ENCODE assay signal across 7 mouse cellular contexts in genomic region chr7:129256621-129257373, GRCm38 (mm10). TPM values are rescaled to one million over a fixed set of nuclear protein-coding genes. Genes with fewer than 3 reads are reported as not detected.
A peak's percentile ranks its signal among the peaks of the same experiment; 100 is the strongest.
DNase-seq lines count a peak whose midpoint lies in the region; ATAC-seq lines count a peak whose summit lies in the region.

Gene Plpp4 (plus strand): TSS chr7:129257031.

- peak within 1 kb of the TSS; percentile 86 for H3K4me2 ChIP-seq in embryonic facial prominence, embryonic 15.5 days (replicated peaks)
- H3K4me2 ChIP-seq in neural tube, embryonic 11.5 days (ENCODE audit: low read depth): peak within 1 kb of the TSS; percentile 77

- peak within 1 kb of the TSS; percentile 42 for H3K4me3 ChIP-seq in embryonic facial prominence, embryonic 15.5 days (replicated peaks)
- peak within 1 kb of the TSS; percentile 44 for H3K4me3 ChIP-seq in neural tube, embryonic 11.5 days (ENCODE audit: low read depth, low read length)

- ATAC-seq in embryonic facial prominence, embryonic 15.5 days (ENCODE audit: insufficient number of reproducible peaks, low FRiP score, low TSS enrichment, low read depth): no peak; the same call in 1 of the 2 replicates
- peak; percentile 67; the same call in 1 of the 2 replicates for ATAC-seq in neural tube, embryonic 11.5 days (ENCODE audit: insufficient read depth, low FRiP score, low TSS enrichment)

- under 1% methylated on average over 65 of the region's 66 CpGs for WGBS in embryonic facial prominence, embryonic 15.5 days
- WGBS in neural tube, embryonic 11.5 days: under 1% methylated on average over 49 of the region's 66 CpGs

- intact Hi-C loops in heart, postnatal 36 days (cut with DNase I): no loop called here
- intact Hi-C loops in left cerebral cortex, postnatal 36 days (cut with DNase I): loop anchor here (2.0 kb wide), 1 partner anchor 50 kb away; no protein-coding TSS in a partner anchor

- no peaks in the 10 kb centered on the region for H3K36me3 ChIP-seq in embryonic facial prominence, embryonic 15.5 days
- no peaks in the 10 kb centered on the region for H3K36me3 ChIP-seq in neural tube, embryonic 11.5 days (ENCODE audit: control insufficient read depth, insufficient read depth, low read length)

- DNase-seq in ovary, postnatal 10 days (ENCODE audit: low spot score): peak; percentile 6
- DNase-seq in ovary, adult 18-20 months (ENCODE audit: low spot score): no peak
- DNase-seq in heart, postnatal 36 days: peak; percentile 14
- peak; percentile 56 to 68 for DNase-seq in left cerebral cortex, postnatal 36 days (ENCODE audit: low spot score in 2 of 2)
- DNase-seq in neural tube, embryonic 11.5 days (ENCODE audit: low spot score): peak; percentile 60
- DNase-seq in T-cell, adult 2 months (ENCODE audit: low spot score): no peak

- no peak within 1 kb of the TSS for H3K27ac ChIP-seq in embryonic facial prominence, embryonic 15.5 days (replicated peaks)
- no peak within 1 kb of the TSS for H3K27ac ChIP-seq in neural tube, embryonic 11.5 days (ENCODE audit: low read depth, low read length)

- no peaks in the 10 kb centered on the region for H3K9me3 ChIP-seq in embryonic facial prominence, embryonic 15.5 days (replicated peaks)
- H3K9me3 ChIP-seq in neural tube, embryonic 11.5 days (ENCODE audit: control insufficient read depth, low read length): no peaks in the 10 kb centered on the region

- 0 out of 2 replicates have a peak within 1 kb of the TSS, but pooled peaks have one; percentile 5 for H3K9ac ChIP-seq in embryonic facial prominence, embryonic 15.5 days
- peak within 1 kb of the TSS; percentile 42 for H3K9ac ChIP-seq in neural tube, embryonic 11.5 days (ENCODE audit: low read length)

- peaks cover 16% of the 10 kb centered on the region for H3K4me1 ChIP-seq in embryonic facial prominence, embryonic 15.5 days
- no peaks in the 10 kb centered on the region for H3K4me1 ChIP-seq in neural tube, embryonic 11.5 days (ENCODE audit: control insufficient read depth, insufficient read depth, low read length)

- H3K27me3 ChIP-seq in embryonic facial prominence, embryonic 15.5 days: peaks cover 41% of the 10 kb centered on the region
- H3K27me3 ChIP-seq in neural tube, embryonic 11.5 days (ENCODE audit: control insufficient read depth, insufficient read depth, low read length): peaks cover 20% of the 10 kb centered on the region

RNA-seq across cellular contexts. Expression of gene Plpp4, which starts in this region (rescaled TPM):
- polyA plus RNA-seq in embryonic facial prominence, embryonic 15.5 days (2015; fragmentation: Nextera tagmentation; extraction: Ambion mirVana): 0.56 and 0.76 TPM in 2 replicates
- not detected for total RNA-seq in heart, postnatal 36 days (2021)
- total RNA-seq in left cerebral cortex, postnatal 36 days (2021): 10 to 100 TPM in 1 of 2 experiments, 1 to 10 TPM in 1; 9.8 to 11.4 TPM
- 0.85 and 1.0 TPM in 2 replicates for polyA plus RNA-seq in neural tube, embryonic 11.5 days (2014; fragmentation: Nextera tagmentation; extraction: Ambion mirVana)

Comparison
In these comparisons a context has a peak if more than half of its experiments do, and no peak if none do; other contexts are left out.
1. RNA of gene Plpp4 (total RNA-seq): 9.8 to 11.4 TPM in left cerebral cortex, postnatal 36 days; not detected in heart, postnatal 36 days; every median in the first group is over 10 times any median in the second.
2. DNase-seq: peak in ovary, postnatal 10 days (single experiment), left cerebral cortex, postnatal 36 days (2 of 2) and neural tube, embryonic 11.5 days (single experiment); none in ovary, adult 18-20 months (single experiment) and T-cell, adult 2 months (single experiment).
3. Peak in DNase-seq in heart, postnatal 36 days; RNA of the gene not detected or under 1 TPM.